Mouse (Mus musculus): ENCODE data around the gene Tnpo1.

Gene Tnpo1

GRCm38 (mm10) chr13:98924897-98925485 lies 1.2 kb downstream of the Tnpo1 start:
- no peak for DNase-seq (ENCODE audit: low spot score)

GRCm38 (mm10) chr13:98922806-98923205 lies 3.4 kb downstream of the Tnpo1 start:
- no peak for DNase-seq (ENCODE audit: low spot score)

GRCm38 (mm10) chr13:98921276-98921675 lies 4.9 kb downstream of the Tnpo1 start:
- no peak for DNase-seq (ENCODE audit: low spot score)

- DNase-seq (ENCODE audit: low spot score) = no peak
Observed at GRCm38 (mm10) chr13:98920300-98920699, 5.9 kb downstream of the Tnpo1 start.

- no peak for DNase-seq (ENCODE audit: low spot score)
Observed at GRCm38 (mm10) chr13:98919695-98920094, 6.5 kb downstream of the Tnpo1 start.

- DNase-seq (ENCODE audit: low spot score) = no peak
Observed at GRCm38 (mm10) chr13:98917851-98918250, 8.3 kb downstream of the Tnpo1 start.

- DNase-seq (ENCODE audit: low spot score) = no peak
Observed at GRCm38 (mm10) chr13:98915591-98915990, 10.6 kb downstream of the Tnpo1 start.

- DNase-seq (ENCODE audit: low spot score) = no peak
Observed at GRCm38 (mm10) chr13:98914844-98915212, 11.4 kb downstream of the Tnpo1 start.

- DNase-seq (ENCODE audit: low spot score) = no peak
Observed at GRCm38 (mm10) chr13:98914010-98914843, 12.0 kb downstream of the Tnpo1 start.

- no peak for DNase-seq (ENCODE audit: low spot score)
Observed at GRCm38 (mm10) chr13:98913196-98913595, 13.0 kb downstream of the Tnpo1 start.

GRCm38 (mm10) chr13:98912602-98913001 lies 13.6 kb downstream of the Tnpo1 start:
- no peak for DNase-seq (ENCODE audit: low spot score)

- no peak for DNase-seq (ENCODE audit: low spot score)
Observed at GRCm38 (mm10) chr13:98910801-98911200, 15.4 kb downstream of the Tnpo1 start.

- DNase-seq (ENCODE audit: low spot score) = no peak
Observed at GRCm38 (mm10) chr13:98904608-98905007, 21.6 kb downstream of the Tnpo1 start.

GRCm38 (mm10) chr13:98902366-98903025 lies 23.7 kb downstream of the Tnpo1 start:
- no peak for DNase-seq (ENCODE audit: low spot score)

GRCm38 (mm10) chr13:98899550-98899949 lies 26.6 kb downstream of the Tnpo1 start:
- no peak for DNase-seq (ENCODE audit: low spot score)

- no peak for DNase-seq (ENCODE audit: low spot score)
Observed at GRCm38 (mm10) chr13:98897577-98897976, 28.6 kb downstream of the Tnpo1 start.

GRCm38 (mm10) chr13:98896434-98897126 lies 29.6 kb downstream of the Tnpo1 start:
- no peak for DNase-seq (ENCODE audit: low spot score)

GRCm38 (mm10) chr13:98896013-98896412 lies 30.2 kb downstream of the Tnpo1 start:
- no peak for DNase-seq (ENCODE audit: low spot score)

GRCm38 (mm10) chr13:98894900-98895299 lies 31.3 kb downstream of the Tnpo1 start:
- no peak for DNase-seq (ENCODE audit: low spot score)

- no peak for DNase-seq (ENCODE audit: low spot score)
Observed at GRCm38 (mm10) chr13:98891443-98891842, 34.7 kb downstream of the Tnpo1 start.

- DNase-seq (ENCODE audit: low spot score) = peak; percentile 83
Observed at GRCm38 (mm10) chr13:98890871-98891219, 35.3 kb downstream of the Tnpo1 start.

GRCm38 (mm10) chr13:98890137-98890870 lies 35.9 kb downstream of the Tnpo1 start:
- DNase-seq (ENCODE audit: low spot score) = peak; percentile 50
